Mouse (Mus musculus): ENCODE data around the gene Fam107b. TPM values are rescaled to one million over a fixed set of nuclear protein-coding genes. Genes with fewer than 3 reads are reported as not detected.

The Fam107b gene
- total RNA-seq, 4 experiments from 2014 or later = 0.94 to 3.6 (median 1.3) TPM

DNA sequence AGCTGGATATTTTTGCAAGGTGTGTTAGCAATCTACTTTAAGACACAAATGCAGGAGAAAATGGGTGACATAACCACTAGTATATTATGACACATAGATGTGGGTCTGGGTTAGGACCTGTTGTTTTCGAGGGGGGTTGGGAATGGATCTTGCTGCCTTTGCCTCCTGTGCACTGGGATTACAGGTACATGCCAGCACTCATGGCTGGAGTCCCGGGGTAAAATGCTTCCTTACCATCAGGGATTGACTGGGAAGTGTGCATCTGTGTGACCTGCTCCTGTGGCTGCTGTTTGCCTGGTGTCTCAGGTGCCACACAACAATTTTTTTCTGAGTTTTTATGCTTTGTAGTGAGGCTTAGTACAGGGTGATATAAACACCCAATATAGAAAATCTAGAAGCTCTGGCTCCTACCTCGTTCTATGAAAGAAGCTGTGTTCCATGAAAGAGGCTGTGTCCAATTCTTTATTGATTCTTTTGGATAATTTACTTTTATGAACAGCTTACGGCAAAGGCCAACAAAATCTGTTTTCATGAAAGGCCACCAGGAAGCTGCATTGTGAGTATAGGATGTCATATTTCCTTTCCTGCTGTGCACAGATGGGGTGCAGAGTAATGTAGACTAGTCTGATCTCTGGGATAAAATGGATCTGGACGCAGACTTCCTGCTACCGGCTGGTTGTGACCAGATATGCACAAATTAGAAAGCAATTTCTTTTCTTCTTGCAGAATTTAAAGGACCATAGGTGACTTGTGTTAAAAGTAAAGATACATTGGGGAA lies 167.8 kb downstream of the Fam107b start:
- no peak for DNase-seq (ENCODE audit: low spot score in 2 of 2)

DNA sequence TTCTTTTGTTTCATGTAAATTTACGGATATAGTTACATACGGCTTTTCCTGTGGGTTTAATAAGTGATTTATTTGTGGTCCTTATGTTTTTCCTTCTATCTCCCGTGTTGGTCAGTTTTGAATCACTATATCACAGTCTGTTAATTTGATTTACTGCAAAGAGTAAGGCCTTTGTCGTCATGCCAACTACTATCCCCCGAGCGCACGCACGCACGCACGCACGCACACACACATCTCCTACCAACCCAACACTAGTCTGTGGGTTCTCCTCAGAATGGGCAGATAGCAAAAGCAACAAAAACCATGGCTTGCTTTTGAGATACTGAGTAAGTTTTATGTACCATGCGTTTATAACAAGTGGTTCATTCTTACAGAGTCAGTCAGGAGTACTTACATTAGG lies 168.4 kb downstream of the Fam107b start:
- DNase-seq (ENCODE audit: low spot score in 2 of 2) = no peak

DNA sequence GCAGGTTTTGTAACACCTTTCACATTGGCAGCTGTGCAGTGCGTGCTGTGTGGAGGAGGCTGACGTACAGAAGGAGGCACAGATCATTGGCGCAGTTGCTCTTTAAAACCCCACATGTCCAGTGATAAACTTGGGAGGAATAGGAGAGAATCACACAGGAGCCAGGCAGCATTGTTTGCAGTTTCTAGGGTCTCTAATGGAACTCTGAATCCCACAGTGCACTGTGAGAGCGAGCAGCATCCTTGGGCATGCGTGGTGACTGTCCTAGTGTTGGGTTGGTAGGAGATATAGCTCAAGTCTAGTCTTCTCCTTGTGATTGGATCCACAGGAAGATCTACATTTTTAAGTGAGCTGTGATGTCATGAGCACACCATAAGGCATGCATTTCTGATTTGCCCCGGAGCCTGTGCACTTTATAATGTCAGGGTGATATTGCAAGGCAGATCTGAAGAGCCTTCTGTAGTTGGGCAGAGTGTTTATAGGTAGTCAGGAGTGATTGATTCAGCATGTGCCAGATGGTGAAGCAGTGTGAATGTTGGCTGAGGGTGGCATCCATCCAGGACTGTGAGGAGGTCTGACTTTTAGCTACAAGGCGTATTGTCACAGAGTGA lies 169.2 kb downstream of the Fam107b start:
- DNase-seq (ENCODE audit: low spot score in 2 of 2) = no peak

DNA sequence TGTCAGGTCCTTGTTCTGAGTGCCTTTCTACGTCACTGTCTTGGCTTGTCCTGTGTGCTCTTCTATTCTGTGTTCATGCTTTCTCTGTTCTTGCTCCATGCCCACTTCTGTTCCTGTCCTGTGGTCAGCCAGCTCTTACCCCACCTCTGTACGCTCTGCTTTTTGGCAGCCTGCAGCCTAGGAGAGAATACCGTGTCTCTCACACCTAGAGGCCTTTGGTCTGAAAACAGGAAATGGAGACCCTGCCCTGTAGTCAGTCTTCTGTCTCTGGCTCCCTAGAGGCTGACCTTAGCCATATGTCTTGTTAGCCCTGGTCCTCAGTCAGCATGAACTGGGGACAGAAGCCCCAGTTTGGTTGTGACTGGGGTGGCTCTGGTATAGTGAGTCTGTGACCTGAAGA lies 170.0 kb downstream of the Fam107b start:
- no peak for DNase-seq (ENCODE audit: low spot score in 2 of 2)

DNA sequence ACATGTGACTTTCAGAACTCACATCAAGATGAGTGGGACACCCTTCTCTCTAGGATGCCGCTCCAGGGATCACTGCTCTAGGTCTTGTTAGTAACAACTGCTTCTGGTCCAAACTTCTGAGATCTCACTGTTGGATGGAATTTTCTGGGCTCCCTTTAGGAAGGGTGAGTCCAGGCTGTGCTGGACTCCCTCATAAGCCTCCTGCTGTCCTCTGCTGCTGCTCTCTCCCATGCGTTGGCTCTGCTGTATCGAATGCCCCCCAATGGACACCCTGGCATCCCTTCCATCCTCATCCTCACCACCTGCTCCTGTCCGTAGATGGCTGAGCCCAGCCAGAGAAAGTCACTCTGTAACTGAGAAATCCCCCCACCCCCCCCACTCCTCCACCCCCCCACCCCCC lies 170.4 kb downstream of the Fam107b start:
- no peak for DNase-seq (ENCODE audit: low spot score in 2 of 2)

DNA sequence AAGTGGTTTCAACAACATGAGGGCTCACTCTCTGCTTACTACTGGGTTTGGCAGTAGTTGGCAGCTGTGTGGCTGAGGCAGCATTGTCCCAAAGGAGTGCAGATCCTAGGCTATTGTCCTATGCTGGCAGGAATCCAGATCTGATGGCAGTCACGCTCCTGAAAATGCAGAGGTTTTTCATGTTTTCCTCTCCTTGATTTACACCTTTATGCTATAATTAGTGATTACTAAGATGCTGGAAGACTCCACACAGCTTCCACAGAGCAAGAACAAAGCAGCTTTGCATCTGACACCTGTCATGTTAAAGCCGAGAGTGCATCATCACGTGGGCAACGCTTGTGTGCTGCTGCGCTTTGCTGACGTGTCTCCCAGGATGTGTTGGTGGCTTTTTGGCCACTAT lies 172.2 kb downstream of the Fam107b start:
- DNase-seq (ENCODE audit: low spot score in 2 of 2) = no peak

DNA sequence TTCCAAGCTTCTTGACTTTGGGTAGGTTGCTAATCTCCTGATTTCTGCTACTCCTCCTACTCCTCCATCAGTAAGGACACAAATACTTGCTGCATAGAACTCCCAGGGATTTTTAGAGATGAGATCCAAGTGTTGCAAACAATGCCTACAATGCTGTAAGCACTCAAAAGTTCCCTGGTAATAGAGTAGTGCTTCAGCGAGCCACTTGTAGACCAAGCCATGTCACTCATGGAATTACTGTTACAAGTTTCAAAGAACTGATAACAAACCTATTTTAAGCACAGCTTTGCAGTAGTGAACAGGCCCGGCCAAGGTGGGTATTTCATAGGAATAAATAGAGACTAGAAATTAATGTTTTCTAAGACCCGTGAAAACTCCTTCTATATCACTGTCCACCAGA lies 174.8 kb downstream of the Fam107b start:
- no peak for DNase-seq (ENCODE audit: low spot score in 2 of 2)

DNA sequence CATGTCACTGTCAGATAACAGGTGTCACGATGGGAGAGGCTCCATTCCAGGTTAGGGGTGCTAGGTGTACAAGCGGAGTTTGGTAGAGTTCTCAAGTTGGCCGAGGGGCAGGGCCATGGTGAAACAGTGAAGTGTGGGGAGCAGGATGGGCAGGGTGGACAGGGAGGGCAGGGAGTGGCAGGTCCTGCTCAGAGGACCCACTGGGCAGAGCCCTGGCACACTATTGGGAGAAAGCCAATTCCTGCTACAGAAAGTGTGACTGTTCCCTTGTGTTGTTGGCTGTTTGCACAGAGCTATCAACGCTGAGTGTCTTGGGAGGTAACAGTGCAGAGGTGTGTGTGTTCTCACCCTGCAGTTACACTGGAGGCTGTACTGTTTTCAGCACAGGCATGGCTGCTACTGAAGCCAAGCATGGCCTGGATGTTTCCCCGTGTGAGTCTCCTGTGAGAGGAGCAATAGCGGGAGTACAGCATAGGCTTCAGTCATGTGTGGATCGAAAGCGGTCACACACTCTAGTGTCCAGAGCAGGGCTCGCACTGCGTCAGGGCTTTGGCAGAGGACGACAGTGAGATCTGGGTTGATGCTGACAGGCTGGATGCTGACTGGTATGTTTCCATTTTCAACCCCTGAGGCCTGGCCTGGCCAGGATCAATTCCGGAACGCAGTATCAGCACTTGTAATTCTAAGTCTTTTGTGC lies 175.8 kb downstream of the Fam107b start:
- DNase-seq (ENCODE audit: low spot score in 2 of 2) = no peak

DNA sequence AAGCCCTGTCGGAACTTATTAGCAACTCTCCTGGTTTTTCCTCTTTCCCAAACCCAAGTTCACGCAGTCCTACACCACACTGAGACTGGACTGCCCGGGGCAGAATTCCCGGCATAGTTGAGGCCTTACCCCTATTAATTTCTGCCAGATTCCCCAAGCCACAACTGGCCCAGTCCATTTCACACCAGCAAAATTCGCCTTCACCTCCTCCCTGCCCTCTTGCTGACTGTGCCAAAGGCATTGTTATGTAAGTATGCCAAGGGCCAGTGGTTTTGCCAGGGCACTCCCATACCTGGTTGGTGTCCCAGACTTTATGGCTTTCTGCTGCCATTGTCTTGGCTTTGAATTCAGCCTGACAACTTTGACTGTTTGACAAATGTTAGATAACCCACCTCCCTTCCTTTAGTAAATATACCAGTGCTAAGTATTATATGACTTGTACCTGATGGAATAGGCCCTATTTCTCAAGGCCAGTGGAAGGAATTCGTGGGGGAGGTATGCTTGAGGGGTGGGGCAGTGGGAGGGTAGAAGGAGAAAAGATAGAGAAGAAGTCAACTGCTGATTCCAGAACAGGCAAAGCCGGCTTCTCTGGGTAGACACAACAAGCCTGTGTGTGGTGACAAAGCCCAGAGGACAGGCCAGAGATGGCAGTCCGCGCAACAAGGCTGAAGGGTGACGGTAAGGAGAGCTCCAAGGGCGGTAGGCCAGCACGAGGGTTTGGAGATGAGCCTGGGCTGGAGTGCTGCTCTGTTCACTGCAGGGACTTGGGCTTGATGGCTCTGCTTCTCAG lies 178.6 kb downstream of the Fam107b start:
- no peak for DNase-seq (ENCODE audit: low spot score in 2 of 2)

DNA sequence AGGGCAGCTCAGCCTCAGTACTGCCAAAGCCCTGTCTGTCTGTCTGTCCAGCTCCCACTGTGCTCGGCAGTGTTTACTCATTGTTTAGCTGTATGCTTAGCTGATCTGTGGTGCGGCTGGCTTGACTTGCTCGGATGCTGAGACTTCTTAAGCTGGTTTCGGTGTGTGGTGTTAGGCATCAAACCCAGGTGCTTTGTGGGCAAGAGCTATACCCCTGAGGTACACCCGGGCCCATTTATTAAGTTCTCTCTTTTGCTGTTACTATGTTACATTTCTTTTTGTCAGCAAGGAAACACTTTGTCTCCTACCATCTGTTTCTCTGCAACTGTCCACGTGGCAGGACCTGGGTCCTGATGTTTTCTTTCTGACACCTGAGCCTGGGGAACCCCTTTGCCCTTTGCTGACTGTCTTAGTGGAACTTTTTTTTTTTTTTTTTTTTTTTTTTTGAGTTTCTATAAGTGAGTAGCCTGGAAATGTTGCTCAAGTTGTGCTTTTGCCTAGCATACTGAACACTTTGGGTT lies 179.3 kb downstream of the Fam107b start:
- DNase-seq (ENCODE audit: low spot score in 2 of 2) = no peak

DNA sequence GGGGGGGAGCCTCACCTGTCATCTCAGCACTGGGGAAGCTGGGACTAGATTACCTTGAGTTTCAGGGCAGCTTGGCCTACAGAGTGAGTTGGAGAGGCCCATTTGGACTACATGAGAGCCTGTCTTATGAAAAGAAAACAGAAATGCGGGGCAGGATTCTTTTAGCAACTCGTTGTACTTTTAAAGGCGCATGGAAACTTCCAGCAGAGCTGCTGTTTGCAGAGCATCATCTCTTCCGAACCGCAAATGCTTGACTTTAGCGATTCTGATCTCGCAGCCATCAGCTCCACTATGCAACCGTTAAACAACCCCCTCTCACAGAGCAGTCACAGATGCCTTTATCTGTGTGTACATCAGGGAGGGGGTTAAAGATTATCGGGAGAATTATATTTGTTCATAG lies 179.8 kb downstream of the Fam107b start:
- no peak for DNase-seq (ENCODE audit: low spot score in 2 of 2)

DNA sequence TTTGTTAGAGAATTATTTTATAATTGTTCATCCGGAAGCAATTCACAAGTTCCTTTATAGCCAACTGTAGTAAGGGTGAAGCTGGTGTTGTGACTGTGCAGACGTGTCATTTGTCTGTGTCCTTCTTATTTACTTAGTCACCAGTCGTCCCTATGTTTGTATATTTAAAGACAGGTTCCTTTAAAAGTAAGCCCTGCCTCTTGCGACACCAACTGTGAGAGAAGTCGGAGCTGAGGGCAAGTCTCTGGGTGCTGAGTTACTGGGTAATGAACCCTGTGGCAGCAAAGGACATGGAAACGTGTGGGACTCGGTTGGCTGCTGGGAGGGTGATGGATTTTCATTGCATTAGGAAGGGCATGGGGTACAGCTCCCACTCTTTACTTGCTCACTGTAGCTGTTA lies 182.1 kb downstream of the Fam107b start:
- DNase-seq (ENCODE audit: low spot score in 2 of 2) = no peak

DNA sequence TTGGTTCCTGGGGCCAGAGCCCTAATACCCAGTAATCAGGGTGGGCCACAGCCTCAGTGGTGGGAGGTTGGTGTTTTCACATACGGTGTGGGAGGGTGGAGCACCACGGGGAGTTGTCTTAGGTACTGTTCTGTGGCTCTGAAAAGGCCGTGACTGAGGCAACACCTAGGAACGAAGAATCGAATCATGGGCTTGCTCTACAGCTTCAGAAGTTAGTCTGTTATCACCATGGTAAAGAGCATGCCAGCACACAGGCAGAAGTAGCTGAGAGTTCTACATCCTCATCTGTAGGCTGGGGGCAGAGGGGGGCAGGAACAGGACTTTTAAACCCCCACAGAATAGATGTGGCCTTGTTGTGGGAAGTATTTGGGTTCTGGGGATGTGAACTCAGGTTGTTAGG lies 182.6 kb downstream of the Fam107b start:
- no peak for DNase-seq (ENCODE audit: low spot score in 2 of 2)

DNA sequence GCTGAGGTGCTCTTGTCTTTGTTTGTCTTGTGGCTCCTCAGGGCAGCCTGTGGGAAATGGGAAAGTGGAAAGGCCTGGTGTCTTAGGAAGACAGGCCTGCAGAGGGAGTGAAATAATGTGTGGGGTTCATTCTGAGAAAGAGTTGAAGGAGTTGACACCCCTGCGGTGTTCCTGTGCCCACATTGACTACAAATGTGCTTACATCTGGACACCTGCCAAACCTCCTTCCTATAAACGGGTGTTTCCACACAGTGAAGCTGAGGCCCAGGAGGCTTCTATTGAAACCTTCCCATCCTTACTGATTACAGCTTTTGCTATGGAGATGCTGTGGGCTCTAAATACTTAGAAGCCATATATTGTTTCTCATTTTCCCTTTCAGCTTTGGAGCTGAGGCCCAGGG lies 183.5 kb downstream of the Fam107b start:
- no peak for DNase-seq (ENCODE audit: low spot score in 2 of 2)

DNA sequence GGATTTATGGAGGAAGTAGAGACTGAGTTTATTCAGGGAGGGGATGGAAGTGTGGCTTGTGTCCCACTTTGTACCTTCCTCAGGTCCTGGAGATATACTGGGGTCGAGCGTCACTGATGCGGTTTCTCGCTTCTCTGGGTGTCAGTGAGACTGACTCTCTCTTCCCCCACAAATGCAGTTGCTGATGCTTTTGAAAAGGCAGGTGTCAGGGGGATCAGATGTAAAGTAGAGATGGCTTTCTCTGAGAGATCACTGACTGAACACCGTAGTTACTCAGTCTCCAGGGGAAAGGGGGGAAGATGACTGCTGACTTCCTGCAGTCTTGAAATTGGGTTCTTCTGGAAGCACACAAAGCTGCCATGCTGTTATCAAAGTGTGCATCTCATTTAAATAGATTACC lies 185.6 kb downstream of the Fam107b start:
- DNase-seq (ENCODE audit: low spot score in 2 of 2) = no peak

DNA sequence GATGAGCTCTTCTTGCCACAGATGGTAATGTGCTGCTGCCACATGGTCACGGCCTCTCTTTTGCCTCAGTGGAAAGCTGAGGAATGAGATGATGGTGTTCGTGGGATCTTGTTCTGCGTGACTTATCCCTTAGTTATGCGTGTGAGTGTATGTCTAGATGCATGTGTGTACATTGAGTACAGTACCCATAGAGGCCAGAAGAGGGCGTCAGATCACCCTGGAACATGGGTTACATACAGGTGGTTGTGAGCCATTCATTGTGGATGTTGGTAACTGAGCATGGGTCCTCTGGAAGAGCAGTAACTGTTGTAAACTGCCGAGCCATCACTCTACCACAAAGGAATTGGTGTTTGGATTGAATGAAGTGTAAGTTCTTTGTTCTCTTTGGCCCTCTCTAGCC lies 188.1 kb downstream of the Fam107b start:
- no peak for DNase-seq (ENCODE audit: low spot score in 2 of 2)

DNA sequence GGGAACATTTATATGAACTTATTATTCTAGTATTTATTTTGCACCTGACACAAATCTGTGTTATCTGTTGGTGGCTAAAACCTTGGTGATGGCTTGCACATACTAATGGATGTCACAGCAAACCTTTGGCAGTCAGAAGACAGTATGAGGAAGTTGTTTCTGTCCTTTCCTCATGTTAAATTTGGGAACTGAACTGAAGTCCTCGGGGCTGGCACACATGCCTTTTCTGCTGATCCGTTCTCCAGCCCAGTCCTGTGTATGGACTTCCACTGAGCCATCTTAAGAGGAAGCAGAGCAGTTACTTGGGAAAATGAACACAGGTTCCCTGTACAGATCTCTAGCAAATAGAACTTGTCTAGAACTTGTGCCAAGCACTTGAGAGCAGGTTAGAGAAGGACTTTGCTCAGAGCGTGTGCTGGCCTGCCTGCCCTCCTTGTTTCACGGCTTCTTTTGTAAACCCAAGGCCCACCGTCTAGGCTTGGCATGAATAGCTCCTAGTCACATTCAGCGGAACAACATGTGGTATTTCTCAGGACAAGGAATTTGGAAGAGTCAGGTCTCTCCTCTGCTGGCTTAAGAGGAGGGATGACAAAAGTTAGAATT lies 190.0 kb downstream of the Fam107b start:
- DNase-seq (ENCODE audit: low spot score in 2 of 2) = no peak

DNA sequence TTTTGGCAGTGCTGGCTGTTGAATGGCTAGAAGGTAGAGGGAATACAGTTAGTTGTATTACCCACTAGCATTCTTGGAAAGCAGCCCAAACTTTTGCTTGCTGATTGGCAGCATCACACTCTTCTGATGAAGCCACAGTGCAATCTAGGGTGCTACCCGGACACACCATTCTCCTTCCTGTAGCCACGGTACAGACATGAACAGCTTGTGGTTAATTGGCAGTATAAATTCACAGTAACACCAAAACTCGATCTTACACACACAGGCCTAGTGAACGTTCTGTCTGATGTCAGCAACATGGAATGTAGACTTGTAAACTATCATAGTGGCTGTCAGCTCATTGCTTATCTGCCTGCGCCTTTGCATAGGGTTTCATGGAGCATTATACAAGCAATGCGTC lies 193.8 kb downstream of the Fam107b start:
- DNase-seq (ENCODE audit: low spot score in 2 of 2) = no peak

DNA sequence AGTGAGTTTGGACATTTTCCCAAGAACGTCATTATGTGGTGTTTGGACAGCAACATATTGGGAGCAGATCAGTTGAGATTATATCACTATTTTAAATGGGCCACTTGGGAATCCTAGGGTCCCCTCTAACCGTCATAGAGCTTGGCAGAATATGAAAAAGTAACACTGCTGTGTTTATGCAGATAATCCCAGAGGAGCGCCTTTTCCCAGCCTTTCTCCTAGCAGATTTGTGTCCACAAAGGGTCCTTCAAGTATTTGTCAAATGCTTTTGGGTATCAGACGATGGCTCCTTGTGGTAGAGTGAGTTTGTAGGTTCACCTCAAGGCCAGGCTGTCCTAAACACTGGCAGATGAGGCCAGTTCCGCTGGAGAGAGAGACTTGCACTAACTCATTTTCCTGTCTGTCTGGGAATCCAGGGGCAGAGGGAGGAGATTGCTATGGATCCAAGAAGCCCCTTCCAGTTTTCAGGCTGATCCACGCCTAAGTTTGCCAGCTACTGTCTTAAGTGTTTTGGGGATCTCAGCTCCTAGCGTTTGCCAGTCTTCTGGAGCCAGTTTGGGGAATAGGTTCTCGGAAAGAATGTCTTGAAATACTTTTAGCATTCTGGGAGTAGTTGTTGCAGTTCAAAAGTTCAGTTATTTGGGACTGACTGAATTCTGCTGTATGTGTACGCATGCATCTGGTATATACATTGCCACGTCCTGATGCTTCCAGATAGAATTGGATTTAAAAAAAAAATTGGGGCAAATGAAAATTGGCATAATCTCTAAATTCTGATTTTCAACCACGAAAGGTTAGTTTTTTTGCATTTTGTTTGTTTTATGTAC lies 195.9 kb downstream of the Fam107b start:
- no peak for DNase-seq (ENCODE audit: low spot score in 2 of 2)

DNA sequence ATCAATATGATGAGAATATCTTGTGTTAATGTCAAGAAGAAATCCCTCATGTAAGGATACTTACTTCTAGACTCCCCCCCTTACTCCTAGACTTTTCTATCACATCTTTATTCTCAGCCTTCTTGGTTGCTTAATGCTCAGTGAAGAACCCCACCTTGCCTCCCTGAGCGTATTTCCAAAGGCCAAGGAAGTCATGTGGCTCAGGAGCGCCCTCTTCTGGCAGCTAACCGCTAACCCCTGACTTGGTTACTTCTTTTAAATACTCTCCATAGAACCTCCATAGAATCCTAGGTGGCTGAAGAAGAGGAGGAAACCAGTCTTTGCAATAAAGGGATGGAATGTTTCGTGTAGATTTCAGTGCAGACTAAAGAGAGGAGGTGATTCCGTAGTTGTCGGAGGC lies 199.0 kb downstream of the Fam107b start:
- DNase-seq (ENCODE audit: low spot score in 2 of 2) = peak in 1 of 2 experiments; percentile 12

Measured in gastrocnemius, adult 8-10 months (tissue).